Mouse (Mus musculus) neural tube, embryonic 12.5 days (tissue): ENCODE measurements at regions not wholly inside any gene's neighbourhood (a gene's known extent, or its start where the extent isn't known, plus 50 kb on each side); places are given as distances from the start of the nearest gene placed in this dataset.

Experiments
- ATAC-seq: fragments of 200-750 bp; cut with Nextera tagmentation; 2 replicates; pipeline ENCODE4 v1.8.0; 2017; ENCODE audit warnings: low read depth, mild to moderate bottlenecking, moderate TSS enrichment, moderate library complexity; ENCODE audit not compliant: low FRiP score
- H3K27ac ChIP-seq: fragments of 300-500 bp; sonication (generic); 2 replicates; pipeline ENCODE4 v1.5.1; 2016
- H3K27me3 ChIP-seq: fragments of 300-500 bp; sonication (generic); replicated peaks from 2 replicates; pipeline ENCODE4 v1.6.1; 2016; ENCODE audit warnings: mild to moderate bottlenecking
- H3K36me3 ChIP-seq: fragments of 300-500 bp; sonication (generic); 2 replicates; pipeline ENCODE4 v1.6.1; 2016; ENCODE audit warnings: mild to moderate bottlenecking
- H3K4me1 ChIP-seq: fragments of 300-500 bp; sonication (generic); 2 replicates; pipeline ENCODE4 v1.6.1; 2016
- H3K4me2 ChIP-seq: fragments of 300-500 bp; sonication (generic); replicated peaks from 2 replicates; pipeline ENCODE4 v1.6.1; 2016; ENCODE audit warnings: mild to moderate bottlenecking
- H3K4me3 ChIP-seq: fragments of 300-500 bp; sonication (generic); 2 replicates; pipeline ENCODE4 v1.5.1; 2016
- H3K9ac ChIP-seq: fragments of 300-500 bp; sonication (generic); 2 replicates; pipeline ENCODE4 v1.6.1; 2016; ENCODE audit warnings: mild to moderate bottlenecking
- H3K9me3 ChIP-seq: fragments of 300-500 bp; sonication (generic); 2 replicates; pipeline ENCODE4 v1.6.1; 2016; ENCODE audit warnings: mild to moderate bottlenecking
- WGBS: fragments of 180-500 bp; shearing (Covaris S2); methylation state at CpG from one replicate; pipeline ENCODE4 v1.1.7; 2016; 5-methylcytosine and 5-hydroxymethylcytosine counted together

GRCm38 (mm10) chr11:19768962-19769361, 155.2 kb upstream of the Spred2 start:
- no peaks in the 10 kb centered on the region for H3K36me3 ChIP-seq
- 93% methylated on average over 1 of the region's 1 CpGs for WGBS
- H3K4me1 ChIP-seq = no peaks in the 10 kb centered on the region
- ATAC-seq = no peak
- no peak overlapping the region for H3K4me3 ChIP-seq
- no peak overlapping the region for H3K27ac ChIP-seq
- H3K4me2 ChIP-seq = no peak overlapping the region
- no peak overlapping the region for H3K9ac ChIP-seq
- H3K27me3 ChIP-seq = no peaks in the 10 kb centered on the region
- no peaks in the 10 kb centered on the region for H3K9me3 ChIP-seq

- H3K27me3 ChIP-seq = no peaks in the 10 kb centered on the region
- 23% methylated on average over 9 of the region's 9 CpGs for WGBS
- ATAC-seq = no peak; the same call in 1 of the 2 replicates
Observed at GRCm38 (mm10) chr11:19774010-19774409, 150.2 kb upstream of the Spred2 start.

DNA sequence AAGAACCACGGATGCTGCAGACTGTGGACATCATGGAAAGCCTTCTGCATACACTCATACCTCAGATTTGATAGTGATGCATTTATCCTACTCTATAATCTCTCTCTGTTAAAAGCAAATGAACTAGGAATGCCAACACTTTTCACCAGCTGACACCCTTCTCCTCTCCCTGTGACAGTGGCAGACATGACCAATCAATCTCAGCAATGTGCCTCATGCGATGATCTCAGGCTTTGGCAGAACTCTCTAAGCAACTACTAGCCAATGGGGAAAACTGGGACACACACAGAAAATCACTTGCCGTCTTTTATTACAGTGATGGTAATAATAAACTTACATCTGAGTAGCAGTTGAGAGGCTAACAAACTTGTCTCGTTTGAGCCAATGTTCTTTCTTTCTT, 148.4 kb upstream of the Spred2 start:
- Histone ChIP-seq H3K9ac (no peak overlapping the region), H3K9me3 (no peaks in the 10 kb centered on the region), H3K36me3 (no peaks in the 10 kb centered on the region), H3K27me3 (no peaks in the 10 kb centered on the region), H3K4me2 (no peak overlapping the region), H3K27ac (no peak overlapping the region), H3K4me3 (no peak overlapping the region), H3K4me1 (no peaks in the 10 kb centered on the region)
- 92% methylated on average over 4 of the region's 4 CpGs for WGBS
- ATAC-seq = no peak

More at GRCm38 (mm10) chr11:19774010-19774409, 150.2 kb upstream of the Spred2 start:
- Histone ChIP-seq H3K36me3 (no peaks in the 10 kb centered on the region), H3K4me1 (no peaks in the 10 kb centered on the region), H3K4me3 (no peak overlapping the region), H3K4me2 (no peak overlapping the region), H3K9me3 (no peaks in the 10 kb centered on the region), H3K27ac (no peak overlapping the region), H3K9ac (no peak overlapping the region)

GRCm38 (mm10) chr11:19776473-19777200, 147.5 kb upstream of the Spred2 start:
- no peak overlapping the region for H3K27ac ChIP-seq
- WGBS = 79% methylated on average over 9 of the region's 9 CpGs
- no peak for ATAC-seq
- H3K4me3 ChIP-seq = no peak overlapping the region
- no peaks in the 10 kb centered on the region for H3K36me3 ChIP-seq
- H3K9ac ChIP-seq = no peak overlapping the region
- H3K4me1 ChIP-seq = no peaks in the 10 kb centered on the region
- no peaks in the 10 kb centered on the region for H3K27me3 ChIP-seq
- H3K9me3 ChIP-seq = no peaks in the 10 kb centered on the region
- H3K4me2 ChIP-seq = no peak overlapping the region

DNA sequence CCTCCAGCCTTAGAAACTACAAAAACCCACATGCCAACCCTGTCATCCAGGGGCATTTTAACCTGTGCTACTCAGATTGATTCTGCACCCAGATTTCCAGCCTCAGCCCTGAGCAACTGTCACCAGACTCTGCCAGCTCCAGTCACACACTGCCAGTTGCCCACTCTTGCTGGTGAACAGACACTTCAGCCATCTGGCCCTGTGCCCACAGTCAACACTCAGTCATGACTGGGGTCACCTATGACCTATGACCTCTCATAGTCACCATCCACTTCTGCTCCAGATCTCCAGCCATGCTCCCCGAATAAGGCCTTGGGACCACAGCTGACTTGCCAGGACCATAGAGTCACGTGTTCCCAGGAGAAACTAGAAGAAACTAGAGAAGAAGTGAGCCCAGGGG, 146.0 kb upstream of the Spred2 start:
- no peak overlapping the region for H3K9ac ChIP-seq
- no peaks in the 10 kb centered on the region for H3K36me3 ChIP-seq
- H3K27ac ChIP-seq = no peak overlapping the region
- no peak overlapping the region for H3K4me2 ChIP-seq
- no peaks in the 10 kb centered on the region for H3K4me1 ChIP-seq
- ATAC-seq = no peak
- 89% methylated on average over 2 of the region's 2 CpGs for WGBS
- H3K27me3 ChIP-seq = no peaks in the 10 kb centered on the region
- H3K4me3 ChIP-seq = no peak overlapping the region
- no peaks in the 10 kb centered on the region for H3K9me3 ChIP-seq

DNA sequence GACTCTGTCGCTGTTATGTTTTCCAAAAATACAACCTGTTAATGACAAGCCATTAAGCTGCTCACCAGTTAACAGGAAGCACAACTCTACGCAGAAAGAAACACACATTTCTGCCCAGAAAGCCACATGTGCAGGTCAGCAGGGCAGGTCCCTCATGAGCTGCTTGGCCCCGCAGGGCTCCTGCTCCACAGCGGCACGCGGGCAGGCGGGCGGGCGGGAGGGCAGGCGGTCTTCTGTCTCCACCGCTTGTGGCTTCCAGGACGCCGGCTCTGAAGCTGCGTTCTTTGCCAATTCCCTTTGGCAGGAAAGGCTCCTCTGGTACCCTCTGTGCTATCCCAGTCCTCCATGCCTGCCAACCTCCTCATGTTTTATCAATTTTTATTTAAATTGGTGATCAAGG, 139.1 kb upstream of the Spred2 start:
- H3K27ac ChIP-seq = no peak overlapping the region
- no peak overlapping the region for H3K4me3 ChIP-seq
- ATAC-seq = no peak
- H3K27me3 ChIP-seq = no peaks in the 10 kb centered on the region
- 65% methylated on average over 14 of the region's 14 CpGs for WGBS
- H3K4me1 ChIP-seq = no peaks in the 10 kb centered on the region
- H3K9ac ChIP-seq = no peak overlapping the region
- no peaks in the 10 kb centered on the region for H3K9me3 ChIP-seq
- no peak overlapping the region for H3K4me2 ChIP-seq
- no peaks in the 10 kb centered on the region for H3K36me3 ChIP-seq

DNA sequence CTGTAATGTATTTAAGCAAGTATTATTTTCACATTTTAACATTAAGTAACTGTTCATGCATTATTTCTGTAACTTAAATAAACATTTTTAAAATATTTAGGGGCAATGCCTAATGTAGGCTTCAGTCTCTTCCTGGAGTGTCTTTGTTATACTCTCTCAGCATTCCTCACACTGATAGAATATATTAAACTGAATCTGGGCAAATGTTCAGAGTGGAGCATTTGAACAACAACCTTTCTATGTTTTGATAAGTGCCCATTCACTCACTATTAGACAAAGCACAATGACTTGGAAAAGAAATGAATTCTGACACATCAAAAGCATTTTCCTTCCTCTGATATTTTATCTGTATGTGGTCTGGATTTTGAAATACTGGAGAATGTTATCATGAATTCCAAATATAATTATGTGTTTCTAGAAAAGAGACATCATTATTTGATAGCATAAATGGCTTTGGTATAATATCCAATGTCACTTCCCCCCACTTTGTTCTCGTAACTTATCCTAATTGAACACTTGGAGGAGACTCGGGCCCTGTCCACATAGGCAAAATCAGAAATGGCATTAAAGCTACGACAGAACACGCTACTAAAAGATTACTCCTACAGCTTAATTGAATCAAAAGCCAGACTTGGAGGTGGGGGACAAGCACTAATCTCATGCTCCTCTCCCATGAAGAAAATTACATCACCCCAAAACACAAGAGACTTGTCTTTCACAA, 127.1 kb upstream of the Spred2 start:
- Histone ChIP-seq H3K27me3 (no peaks in the 10 kb centered on the region), H3K9ac (no peak overlapping the region), H3K4me3 (no peak overlapping the region), H3K27ac (no peak overlapping the region), H3K36me3 (no peaks in the 10 kb centered on the region), H3K9me3 (no peaks in the 10 kb centered on the region), H3K4me2 (no peak overlapping the region), H3K4me1 (no peaks in the 10 kb centered on the region)
- ATAC-seq = no peak
- 86% methylated on average over 4 of the region's 4 CpGs for WGBS

GRCm38 (mm10) chr11:19809359-19809758, 114.8 kb upstream of the Spred2 start:
- no peaks in the 10 kb centered on the region for H3K9me3 ChIP-seq
- no peak overlapping the region for H3K4me2 ChIP-seq
- H3K27ac ChIP-seq = no peak overlapping the region
- peaks cover 3% of the 10 kb centered on the region; the same call in 1 of the 2 replicates for H3K4me1 ChIP-seq
- H3K27me3 ChIP-seq = no peaks in the 10 kb centered on the region
- no peak overlapping the region for H3K4me3 ChIP-seq
- H3K9ac ChIP-seq = no peak overlapping the region
- WGBS = 93% methylated on average over 7 of the region's 7 CpGs
- H3K36me3 ChIP-seq = no peaks in the 10 kb centered on the region
- no peak for ATAC-seq

- no peak overlapping the region for H3K4me3 ChIP-seq
- H3K36me3 ChIP-seq = no peaks in the 10 kb centered on the region
- no peak overlapping the region for H3K4me2 ChIP-seq
- 22% methylated on average over 12 of the region's 12 CpGs for WGBS
- H3K27me3 ChIP-seq = no peaks in the 10 kb centered on the region
- peaks cover 3% of the 10 kb centered on the region; the same call in 1 of the 2 replicates for H3K4me1 ChIP-seq
- H3K9me3 ChIP-seq = no peaks in the 10 kb centered on the region
- ATAC-seq = no peak
- no peak overlapping the region for H3K9ac ChIP-seq
- no peak overlapping the region for H3K27ac ChIP-seq
Observed at GRCm38 (mm10) chr11:19811271-19811991, 112.7 kb upstream of the Spred2 start.

GRCm38 (mm10) chr11:19811992-19812690, 112.0 kb upstream of the Spred2 start:
- Histone ChIP-seq H3K4me2 (no peak overlapping the region), H3K9me3 (no peaks in the 10 kb centered on the region), H3K36me3 (no peaks in the 10 kb centered on the region), H3K4me1 (peaks cover 3% of the 10 kb centered on the region; the same call in 1 of the 2 replicates), H3K27ac (no peak overlapping the region), H3K27me3 (no peaks in the 10 kb centered on the region), H3K4me3 (no peak overlapping the region), H3K9ac (no peak overlapping the region)
- WGBS = 20% methylated on average over 10 of the region's 10 CpGs
- ATAC-seq = peak; percentile 29; the same call in 1 of the 2 replicates

DNA sequence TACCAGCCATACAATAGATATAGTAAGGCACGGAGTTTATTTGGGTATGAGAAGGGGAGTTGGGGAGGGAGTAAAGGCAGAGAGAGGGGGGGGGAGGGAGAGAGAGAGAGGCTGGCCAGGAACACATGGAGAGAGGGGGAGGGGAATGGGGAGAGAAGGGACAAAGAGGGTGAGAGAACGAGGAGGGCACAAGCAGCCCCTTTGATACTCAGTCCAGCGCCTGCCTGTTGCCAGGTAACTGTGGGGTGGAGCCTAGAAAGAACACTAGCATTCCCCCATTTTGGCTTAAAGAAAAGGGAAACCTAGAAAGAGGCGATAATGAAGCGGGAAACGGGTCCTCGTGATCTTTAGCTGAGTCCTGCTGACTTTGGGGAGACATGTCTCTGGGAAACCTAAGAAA, 110.6 kb upstream of the Spred2 start:
- H3K9me3 ChIP-seq = no peaks in the 10 kb centered on the region
- no peak overlapping the region for H3K4me3 ChIP-seq
- H3K4me2 ChIP-seq = no peak overlapping the region
- ATAC-seq = no peak
- WGBS = 75% methylated on average over 7 of the region's 7 CpGs
- H3K27me3 ChIP-seq = no peaks in the 10 kb centered on the region
- H3K9ac ChIP-seq = no peak overlapping the region
- H3K27ac ChIP-seq = no peak overlapping the region
- peaks cover 3% of the 10 kb centered on the region; the same call in 1 of the 2 replicates for H3K4me1 ChIP-seq
- no peaks in the 10 kb centered on the region for H3K36me3 ChIP-seq

DNA sequence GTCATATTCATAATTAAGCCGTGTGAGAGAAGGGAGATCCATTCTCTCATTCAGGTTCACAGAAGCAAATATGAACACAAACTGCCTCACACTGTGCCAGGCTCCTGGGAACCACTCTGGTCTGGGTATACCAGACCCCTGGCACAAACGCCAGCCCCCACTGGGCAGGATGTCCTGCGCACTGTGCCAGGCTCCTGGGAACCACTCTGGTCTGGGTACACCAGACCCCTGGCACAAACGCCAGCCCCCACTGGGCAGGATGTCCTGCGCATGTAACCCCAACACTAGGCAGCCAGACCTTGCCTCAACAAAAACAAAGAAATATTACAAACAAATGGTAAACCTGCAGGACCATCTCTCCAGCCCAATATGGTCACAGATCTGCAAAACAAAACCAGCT, 101.2 kb upstream of the Spred2 start:
- 80% methylated on average over 5 of the region's 5 CpGs for WGBS
- Histone ChIP-seq H3K4me2 (no peak overlapping the region), H3K27ac (no peak overlapping the region), H3K4me3 (no peak overlapping the region), H3K36me3 (no peaks in the 10 kb centered on the region), H3K4me1 (no peaks in the 10 kb centered on the region), H3K27me3 (no peaks in the 10 kb centered on the region), H3K9ac (no peak overlapping the region), H3K9me3 (no peaks in the 10 kb centered on the region)
- ATAC-seq = peak; percentile 64
